Mouse (Mus musculus) ovary, postnatal 14 days (tissue): ENCODE measurements around the gene Gm26657.

ENCODE experiments used
- DNase-seq: peaks from one replicate; pipeline ENCODE4 v3.0.0; 2022; ENCODE audit warnings: low spot score

Gm26657 gene

DNA sequence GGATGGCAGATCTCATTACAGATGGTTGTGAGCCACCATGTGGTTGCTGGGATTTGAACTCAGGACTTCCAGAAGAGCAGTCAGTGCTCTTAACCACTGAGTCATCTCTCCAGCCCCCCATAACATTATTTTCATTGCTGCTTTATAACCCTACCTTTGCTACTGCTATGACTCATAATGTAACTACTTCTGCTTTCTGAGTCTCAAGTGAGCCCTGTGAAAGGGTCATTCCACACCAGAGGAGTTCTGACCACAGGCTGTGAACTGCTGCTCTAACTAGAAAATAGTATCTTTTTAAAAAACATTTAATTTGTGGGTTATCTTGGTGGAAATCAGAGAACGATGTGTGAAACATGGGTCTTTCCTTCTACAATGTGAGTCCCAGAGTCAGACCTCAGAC lies 17.8 kb downstream of the Gm26657 start:
- no peak for DNase-seq

DNA sequence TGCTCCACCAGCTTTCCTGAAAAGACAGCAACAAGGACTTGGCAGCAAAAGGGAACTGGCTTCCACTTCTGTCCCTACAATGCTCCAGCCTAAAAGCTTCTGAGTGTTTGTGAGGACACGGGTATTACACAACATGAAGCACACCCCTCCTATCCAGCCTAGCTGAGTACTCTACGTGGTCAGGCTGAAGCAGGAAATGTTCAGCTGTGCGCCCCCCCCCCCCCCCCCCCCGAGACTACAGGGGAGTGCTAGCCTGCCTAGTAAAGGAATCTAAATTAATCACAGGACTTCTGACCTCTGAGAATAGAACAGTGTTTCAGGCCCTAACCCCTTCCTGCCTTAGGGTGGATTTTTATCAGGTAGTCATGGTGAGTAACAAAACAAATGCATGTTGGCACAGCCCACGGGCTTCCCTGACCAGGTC lies 28.0 kb downstream of the Gm26657 start:
- DNase-seq = no peak

DNA sequence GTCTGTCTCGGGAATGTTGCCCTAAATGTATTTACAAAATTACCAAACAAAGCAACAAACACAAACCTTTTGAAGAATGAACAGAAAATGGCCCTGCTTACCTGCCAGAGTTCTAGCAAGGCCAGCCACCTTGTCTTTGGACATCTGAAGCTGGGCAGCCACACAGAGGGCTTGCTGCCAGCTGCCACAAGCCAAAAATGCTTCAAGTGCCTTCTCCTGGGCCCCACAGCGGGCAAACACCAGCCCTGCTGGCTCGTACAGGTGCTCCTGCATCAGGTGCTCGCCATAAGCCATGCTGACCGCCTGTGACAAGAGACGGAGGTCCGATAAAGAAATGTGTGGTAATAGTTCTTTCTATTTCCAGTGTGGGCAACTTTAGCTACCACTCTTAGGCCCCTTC lies 29.0 kb downstream of the Gm26657 start:
- DNase-seq = no peak

DNA sequence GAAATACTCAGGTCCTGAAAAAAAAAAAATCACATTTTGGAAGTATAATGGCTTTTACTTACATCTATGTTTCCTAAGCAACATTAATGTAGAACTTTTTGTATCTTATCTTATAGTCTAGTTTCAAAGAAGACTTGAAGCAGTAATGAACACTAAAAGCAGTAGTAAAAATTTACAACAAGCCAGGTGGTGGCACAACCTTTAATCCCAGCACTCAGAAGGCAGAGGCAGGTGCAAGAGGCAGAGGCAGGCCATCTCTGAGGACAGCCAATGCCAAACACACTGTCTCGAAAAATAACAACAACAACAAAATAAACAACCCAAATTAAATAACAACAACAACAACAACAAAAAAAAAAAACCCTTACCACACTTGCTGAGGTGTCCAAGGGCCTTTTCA lies 31.2 kb downstream of the Gm26657 start:
- DNase-seq = no peak
